Mouse (Mus musculus) gastrocnemius, postnatal 10 days (tissue): Measurements from ENCODE around the gene Gdf11. TPM values are rescaled to one million over a fixed set of nuclear protein-coding genes. Genes with fewer than 3 reads are reported as not detected.

Experiments used
- DNase-seq: peaks from one replicate; pipeline ENCODE4 v3.0.0; 2021; ENCODE audit warnings: mixed read lengths
- total RNA-seq, 2 experiments: library from RNA; stranded (reverse); gene quantifications; 2 replicates each; pipeline ENCODE4 v1.2.3; 2021

Gene Gdf11
- total RNA-seq, 2 experiments from 2014 or later, result 8.2 to 9.5 TPM

DNA sequence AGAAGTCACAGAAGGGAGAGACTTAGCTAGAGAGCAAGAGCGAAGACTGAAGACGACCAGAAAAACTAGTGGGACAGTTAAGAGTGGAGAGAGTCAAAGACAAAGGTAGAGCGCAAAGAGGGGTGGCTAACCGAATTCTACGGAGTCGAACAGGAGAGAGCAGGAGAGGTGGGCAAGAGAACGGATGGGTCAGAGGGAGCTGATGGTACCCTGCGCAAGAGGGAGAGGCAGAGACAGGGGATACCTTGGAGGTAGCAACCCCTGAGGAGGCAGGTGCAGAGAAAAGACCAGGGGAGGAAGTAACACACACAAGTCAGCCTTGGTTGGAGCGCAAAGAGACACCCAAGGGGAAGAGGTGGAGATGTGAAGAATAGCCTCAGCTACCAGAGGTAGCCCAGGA lies 728 bp upstream of the Gdf11 start:
- DNase-seq, result no peak

DNA sequence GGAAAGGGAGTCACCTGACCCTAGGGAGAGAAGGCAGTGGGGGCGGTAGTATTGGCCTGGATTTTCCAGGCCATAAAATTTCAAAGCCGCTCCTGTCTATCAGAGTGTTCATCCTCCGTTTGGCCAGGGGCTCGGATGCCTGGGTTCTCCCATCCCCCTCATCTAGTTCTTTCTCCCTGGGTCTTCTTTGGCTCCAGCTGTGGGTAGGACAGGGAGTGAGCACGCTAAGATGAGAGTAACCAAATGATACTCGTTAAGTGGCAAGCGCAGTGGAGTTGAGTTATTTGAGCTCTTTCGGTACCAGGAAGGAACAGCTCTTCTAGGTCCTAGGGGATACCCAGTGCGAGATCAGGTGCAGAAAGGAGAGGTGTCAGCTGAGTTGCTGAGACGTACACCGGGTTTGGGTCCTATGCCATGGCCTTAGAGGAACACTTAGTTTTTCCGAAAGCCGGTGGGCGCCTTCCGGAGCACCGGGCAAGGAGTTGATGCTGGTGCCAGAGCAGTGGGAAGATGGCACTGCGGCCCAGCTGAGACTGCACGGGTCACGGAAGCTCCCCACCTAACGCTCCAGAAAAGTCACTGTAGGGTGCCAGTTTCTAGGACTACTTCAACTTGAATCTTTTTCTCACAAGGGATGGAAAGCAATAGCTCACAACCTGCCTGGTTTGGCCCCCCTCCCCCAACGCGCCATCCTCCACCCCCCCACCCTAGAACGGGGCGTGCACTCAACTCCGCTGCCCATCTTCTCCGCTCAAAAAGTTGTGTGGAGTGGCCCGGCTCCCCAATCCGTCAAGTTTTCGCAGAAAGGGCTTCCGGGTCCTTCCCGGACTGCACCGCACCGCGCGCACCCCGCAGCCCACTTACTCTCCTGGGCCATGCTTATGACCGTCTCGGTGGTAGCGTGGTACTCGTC lies 879 bp downstream of the Gdf11 start:
- no peak for DNase-seq

DNA sequence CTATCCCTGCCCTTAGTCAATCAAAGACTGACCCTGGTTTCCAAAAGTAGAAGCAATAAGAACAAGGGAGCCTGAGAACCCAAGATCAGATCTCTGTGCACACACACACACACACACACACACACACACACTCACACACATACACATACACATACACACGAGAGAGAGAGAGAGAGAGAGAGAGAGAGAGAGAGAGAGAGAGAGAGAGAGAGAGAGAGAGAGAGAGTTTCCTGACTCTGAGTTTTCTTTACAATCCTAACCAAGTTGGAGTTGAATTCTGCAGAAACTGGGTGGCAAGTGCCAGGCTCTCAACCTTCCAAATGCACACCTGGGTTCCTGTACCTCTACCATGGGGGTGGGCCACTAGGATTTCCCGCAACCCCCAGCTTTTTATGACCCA lies 1.7 kb downstream of the Gdf11 start:
- DNase-seq, result no peak

DNA sequence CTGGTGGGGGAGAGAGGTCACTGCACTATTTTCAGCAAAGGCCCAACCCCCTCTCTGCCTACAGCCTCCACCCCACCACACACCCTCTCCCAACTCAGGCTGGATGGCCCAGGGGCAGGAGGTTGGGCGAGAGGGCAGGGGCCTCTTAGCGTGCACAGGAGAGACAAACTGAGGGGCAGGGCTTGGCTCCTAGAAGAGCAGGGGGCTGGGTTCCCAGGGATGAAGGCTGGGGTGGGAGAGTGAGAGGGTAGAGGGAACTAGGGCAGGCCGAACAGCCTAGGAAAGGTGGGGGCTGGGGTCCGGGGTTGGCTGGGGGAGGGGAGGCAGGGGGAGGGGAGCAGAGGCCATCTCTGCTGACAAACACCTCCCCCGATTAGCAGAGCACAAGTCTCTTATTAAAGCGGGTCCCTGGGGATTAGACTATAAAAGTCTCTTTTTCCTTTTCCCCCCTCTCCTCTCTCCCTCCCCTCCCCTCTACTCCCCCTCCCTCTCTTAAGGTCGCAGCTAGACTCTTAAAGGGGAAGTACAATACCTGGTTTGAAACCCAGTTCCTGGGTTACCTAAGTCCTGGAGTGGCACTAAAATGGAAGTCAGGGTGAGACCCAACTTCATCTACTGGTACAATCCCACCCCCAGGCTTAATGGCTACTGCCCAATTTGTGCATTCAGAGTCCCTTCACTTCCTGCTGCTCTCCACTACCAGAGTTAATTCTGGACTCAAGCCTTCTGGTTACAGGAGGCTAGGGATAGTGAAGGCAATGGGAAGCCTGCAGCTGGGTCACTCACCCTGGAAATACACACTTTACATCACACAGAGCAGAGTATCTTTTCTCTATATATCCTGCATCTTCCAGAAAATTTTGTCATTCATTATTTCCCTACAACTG lies 2.3 kb downstream of the Gdf11 start:
- no peak for DNase-seq

DNA sequence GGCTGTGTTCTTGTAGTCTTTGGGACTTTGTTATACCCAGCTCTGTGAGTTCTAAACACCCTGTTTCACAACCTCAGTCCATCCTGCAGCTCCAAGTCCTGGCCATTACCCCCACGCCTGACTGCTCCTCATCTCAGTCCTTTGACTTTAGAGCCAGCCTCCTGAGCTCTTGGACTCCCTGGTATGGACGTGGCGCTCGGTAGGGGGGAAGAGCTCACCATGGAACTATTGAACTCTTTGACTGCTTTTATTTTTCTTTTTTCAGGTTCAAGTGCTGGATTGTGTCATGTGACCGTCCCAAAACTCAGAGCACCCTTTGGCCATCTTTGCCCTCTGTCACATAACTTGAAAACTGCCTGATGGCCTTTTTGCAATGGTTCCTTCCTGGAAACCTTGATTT lies 9.5 kb downstream of the Gdf11 start:
- no peak for DNase-seq

DNA sequence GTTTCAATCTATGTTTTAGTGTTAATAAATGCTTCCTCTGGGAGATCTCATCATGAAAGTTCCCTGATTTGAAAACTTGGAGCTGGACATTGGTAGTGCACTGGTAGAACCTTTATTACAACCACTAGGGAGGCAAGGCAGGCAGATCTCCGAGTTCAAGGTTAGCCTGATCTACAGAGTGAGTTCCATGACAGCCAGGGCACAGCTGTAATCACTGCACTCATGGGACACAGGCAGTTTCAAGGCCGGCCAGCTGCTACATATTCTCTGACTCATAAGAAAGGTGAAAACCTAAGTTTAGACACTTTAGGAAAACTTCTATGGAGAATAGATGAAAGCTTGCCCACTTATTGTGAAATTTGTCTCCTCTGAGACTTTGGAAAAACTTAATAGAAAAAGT lies 12.7 kb downstream of the Gdf11 start:
- no peak for DNase-seq

DNA sequence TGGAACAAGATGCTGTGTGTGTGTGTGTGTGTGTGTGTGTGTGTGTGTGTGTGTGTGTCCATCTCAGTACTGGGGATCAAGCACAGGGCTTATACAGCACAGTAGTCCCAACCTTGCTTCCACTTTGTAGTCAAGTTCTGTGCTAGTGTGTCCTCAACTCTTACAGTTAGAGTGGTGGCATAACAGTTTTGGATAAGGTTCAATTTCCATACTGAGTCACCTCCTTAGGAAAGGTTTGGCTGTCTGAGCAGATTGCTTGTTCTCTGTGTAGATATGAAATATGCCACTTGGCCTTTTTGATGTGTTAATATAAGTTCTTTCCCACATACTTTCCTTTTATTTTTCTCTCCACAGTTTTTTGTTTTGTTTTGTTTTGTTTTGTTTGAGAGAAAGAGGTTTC lies 13.2 kb downstream of the Gdf11 start:
- no peak for DNase-seq

DNA sequence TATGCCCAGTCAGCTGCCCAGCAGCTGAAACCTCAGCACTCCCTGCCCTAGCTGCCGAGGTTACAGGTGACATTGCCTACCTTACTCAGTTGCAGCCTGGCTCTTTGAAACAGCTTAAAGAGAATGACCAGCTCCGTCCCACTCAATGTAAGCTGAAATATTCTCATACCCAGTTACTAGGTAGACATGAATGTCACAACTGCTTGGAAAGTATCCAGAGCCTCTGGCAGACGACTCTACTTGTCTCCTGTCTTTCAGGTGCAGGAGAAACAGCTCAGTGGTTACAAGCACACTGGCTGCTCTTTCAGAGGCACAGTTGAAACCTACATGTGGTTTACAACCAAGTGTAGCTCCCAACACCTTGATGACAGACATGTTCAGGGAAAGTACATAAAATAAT lies 21.2 kb downstream of the Gdf11 start:
- no peak for DNase-seq

DNA sequence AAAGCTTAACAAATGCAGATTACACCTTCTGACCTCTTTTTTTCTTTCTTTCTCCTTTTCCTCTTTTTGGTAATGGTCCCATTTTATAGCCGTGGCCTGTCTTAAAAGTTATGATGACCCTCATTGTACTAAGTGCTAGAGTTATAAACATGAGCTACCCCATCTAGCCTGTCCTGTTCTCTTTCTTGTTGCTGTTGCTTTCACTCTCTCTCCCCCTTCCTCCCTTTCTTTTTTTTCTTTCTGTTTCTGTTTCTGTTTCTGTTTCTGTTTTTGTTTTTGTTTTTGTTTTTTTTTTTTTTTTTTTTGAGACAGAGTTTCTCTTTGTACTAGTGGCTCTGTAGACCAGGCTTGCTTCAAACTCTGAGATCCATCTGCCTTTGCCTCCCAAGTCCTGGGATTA lies 25.0 kb downstream of the Gdf11 start:
- DNase-seq, result no peak

DNA sequence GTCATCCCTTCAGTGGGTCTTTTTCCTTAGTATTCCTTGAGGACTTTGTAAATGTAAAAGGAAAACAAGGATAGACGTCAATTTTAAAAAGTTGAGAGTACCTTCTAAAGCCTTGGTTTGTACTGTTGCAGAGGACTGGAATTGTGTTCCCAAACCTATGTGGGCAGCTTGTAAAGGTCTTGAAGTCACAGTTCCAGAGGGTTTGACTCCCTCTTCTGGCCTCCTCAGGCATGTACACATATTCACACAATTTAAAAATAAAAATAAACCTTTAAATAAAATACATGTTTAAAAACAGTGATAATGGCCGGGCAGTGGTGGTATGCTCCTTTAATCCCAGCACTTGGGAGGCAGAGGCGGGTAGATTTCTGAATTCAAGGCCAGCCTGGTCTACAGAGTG lies 25.5 kb downstream of the Gdf11 start:
- no peak for DNase-seq

DNA sequence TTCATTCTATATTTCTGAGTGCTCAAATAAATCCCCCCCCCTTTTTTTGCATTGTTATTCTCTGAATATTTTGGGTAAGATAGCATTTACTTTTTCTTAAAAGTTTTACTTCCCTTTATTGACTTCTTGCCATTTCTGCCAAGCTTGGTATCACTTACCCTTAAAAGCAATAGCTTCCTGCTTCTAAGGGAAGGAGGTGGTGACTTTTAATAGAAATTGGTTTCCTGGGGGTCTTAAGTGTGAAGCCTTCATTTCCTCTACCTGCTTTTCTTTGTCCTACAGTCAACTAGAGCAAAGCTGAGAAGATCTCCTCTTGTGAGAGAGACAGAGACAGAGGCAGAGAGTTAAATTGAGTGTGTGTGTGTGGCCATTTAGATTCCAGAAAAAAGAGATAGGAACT lies 30.3 kb downstream of the Gdf11 start:
- DNase-seq, result no peak

DNA sequence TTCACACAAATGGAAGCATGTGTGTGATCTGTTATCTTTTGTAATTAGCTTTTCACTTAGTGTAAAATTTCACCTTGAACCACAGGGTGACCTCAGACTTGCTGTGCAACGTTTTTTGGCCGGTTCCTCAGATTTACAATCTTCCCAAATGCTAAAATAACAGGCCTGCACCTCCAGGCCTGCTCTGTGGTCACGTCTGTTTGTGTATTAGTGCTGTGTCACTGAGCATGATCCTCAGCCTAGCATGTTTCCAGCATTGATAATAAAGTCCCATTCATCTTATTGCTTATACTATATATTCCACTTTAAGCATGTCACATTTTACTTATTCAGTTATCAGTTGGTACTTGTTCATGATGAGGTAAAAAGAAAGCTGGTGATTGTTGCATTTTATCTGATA lies 41.2 kb downstream of the Gdf11 start:
- DNase-seq, result no peak

DNA sequence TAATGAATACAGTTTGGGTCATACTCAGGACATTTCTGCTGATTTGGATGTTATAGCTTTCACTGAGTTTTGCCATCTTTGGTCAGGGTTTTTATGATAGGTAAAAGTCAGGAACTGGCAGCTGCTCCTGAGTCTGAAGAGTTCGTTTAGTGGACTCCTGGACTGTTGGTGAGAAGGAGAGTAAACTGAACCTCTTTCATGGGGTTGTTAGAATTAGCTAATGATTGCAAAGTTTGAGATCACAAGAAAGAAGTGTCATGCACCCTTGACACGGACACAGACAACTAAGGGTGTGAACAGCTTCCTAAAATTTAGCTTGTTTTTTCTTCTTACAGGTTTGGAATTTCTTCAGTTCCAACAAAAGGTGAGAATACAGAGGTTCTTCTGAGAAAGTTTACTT lies 43.1 kb downstream of the Gdf11 start:
- no peak for DNase-seq

DNA sequence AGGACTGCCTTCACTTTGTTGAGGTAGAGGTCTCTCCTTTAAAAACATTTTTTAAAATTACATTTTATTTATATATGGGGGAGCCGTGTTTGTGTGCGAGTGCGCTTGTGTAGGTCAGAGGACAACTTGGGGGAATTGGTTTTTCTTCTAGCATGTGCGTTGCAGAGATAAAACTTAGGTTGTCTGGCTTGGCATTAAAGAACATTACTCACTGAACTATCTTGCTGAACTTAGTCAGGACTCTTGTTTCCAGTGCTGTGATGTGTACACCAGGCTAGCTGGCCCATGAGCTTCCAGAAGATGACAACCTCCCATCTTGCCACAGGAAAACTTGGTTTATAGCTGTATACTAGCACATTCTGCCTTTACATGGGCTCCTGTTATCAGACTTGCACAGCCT lies 44.9 kb downstream of the Gdf11 start:
- DNase-seq, result no peak

DNA sequence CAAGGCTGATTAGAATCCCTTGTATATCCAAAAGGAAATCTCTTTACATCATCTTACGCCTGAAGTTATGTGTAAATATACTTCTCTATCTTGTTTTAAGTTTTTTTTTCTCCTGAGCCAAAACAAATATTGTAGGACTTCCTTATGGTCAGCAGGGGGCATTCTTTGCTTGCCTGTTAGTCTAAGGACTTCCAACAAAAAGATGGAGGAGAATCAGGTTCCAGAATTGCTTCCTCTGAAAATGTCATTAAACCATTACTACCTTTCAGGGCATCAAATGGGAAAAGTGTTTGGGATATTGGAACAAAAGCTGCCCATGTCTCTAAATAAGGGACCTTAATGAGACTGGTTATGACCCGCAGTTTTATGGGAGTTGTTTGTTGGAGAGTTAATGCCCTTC lies 46.0 kb downstream of the Gdf11 start:
- DNase-seq, result no peak

DNA sequence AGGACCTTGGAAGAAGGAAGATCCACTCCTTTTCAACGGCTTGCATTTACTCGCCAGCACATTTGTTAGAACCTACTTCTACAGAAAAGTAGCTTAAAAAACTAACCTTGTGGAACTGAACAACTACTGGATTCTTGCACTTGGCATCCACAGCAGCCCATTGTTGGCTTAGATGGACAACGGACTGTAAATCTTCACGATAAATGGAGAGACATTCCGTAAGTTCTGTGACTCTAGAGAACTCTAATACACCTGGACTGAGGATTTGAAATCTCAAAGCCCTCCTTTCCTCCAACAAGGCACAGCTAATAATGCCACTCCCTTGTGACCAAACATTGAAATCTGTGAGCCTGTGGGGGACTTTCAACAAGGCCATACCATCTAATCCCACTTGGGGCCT lies 48.3 kb downstream of the Gdf11 start:
- no peak for DNase-seq

DNA sequence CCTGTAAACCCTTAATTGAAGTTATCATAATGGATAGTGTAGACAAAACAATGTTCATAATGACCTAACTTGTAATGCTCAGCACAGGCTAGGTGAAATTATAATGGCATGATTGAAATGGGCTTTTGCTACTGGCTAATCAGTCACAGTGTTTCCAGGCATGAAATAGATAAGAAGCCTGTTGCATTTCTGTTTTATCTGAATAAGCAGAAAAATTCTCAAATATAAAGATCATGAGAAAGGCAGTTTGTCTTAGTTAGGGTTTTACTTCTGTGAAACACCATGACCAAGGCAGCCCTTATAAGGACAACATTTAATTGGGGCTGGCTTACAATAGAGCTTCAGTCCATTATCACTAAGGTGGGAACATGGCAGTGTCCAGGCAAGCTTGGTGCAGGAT lies 50.9 kb downstream of the Gdf11 start:
- no peak for DNase-seq

DNA sequence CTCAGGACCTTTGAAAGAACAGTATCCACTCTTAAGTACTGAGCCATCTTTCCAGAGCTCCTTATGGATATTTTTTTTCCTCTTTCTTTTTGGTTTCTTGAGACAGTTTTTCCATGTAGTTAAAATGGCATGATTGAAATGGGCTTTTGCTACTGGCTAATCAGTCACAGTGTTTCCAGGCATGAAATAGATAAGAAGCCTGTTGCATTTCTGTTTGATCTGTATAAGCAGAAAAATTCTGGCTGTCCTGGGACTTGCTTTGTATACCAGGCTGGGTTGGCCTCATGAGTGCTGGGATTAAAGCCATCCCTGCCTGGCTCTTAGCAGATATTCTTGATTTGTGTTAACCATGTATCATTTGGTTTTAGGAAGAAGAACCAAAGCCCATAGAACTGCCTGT lies 52.1 kb downstream of the Gdf11 start:
- DNase-seq, result no peak

DNA sequence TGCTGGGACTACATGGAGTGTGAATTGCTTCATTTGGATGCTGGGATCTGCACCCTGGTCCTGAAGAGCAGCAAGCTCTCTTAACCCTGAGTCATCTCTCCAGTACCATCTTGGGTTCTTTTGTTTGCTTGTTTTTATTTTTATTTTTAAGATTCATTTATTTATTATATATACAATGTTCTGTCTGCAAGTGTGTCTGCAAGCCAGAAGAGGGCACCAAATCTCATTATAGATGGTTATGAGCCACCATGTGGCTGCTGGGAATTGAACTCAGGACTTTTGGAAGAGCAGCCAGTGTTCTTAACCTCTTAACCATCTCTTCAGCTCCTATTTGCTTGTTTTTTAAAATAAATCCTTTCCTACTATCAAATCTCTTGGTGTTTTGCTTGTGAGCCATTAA lies 54.1 kb downstream of the Gdf11 start:
- DNase-seq, result no peak
